Mouse (Mus musculus): ENCODE results near the gene Crebrf. TPM values are rescaled to one million over a fixed set of nuclear protein-coding genes. Genes with fewer than 3 reads are reported as not detected.

Gene Crebrf
- total and polyA plus RNA-seq, 3 experiments = 5.8 to 8.1 (median 6.8) TPM

- H3K9ac ChIP-seq (ENCODE audit: insufficient read depth, low read depth) = peak overlapping the region; percentile 39; the same call in 1 of the 2 replicates
- peak overlapping the region; percentile 95 for H3K4me2 ChIP-seq (ENCODE audit: insufficient read depth, low read depth, poor library complexity, severe bottlenecking)
- dilution Hi-C loops (cut with MboI; ENCODE audit: extremely low pct_ligation_motif_present, extremely low pct_unique_long_range_greater_than_20kb, low sequenced_read_pairs) = no loop called here
- H3K36me3 ChIP-seq (replicated peaks in 1 of 2; ENCODE audit: control insufficient read depth in 1 of 2, insufficient read depth in 1 of 2, low read length in 1 of 2) = peaks cover 0 to 8% of the 10 kb centered on the region in 2 experiments
- H3K4me1 ChIP-seq (ENCODE audit: control insufficient read depth in 1 of 2, insufficient read depth in 2 of 2) = peaks cover 3 to 36% of the 10 kb centered on the region in 2 experiments; a peak in 3 of 4 replicates
- peaks cover 15% of the 10 kb centered on the region; the same call in 1 of the 2 replicates for H3K79me2 ChIP-seq (replicated peaks; ENCODE audit: control insufficient read depth, extremely low read depth, insufficient read depth, poor library complexity, severe bottlenecking)
- no peak overlapping the region for H3K4me3 ChIP-seq (replicated peaks in 1 of 3; ENCODE audit: low read depth in 2 of 3, low read length in 2 of 3, poor library complexity in 1 of 3)
- peak overlapping the region; percentile 69 for H3K27ac ChIP-seq (ENCODE audit: insufficient read depth, low read depth)
- TF ChIP-seq HCFC1 (IDR thresholded peaks at IDR 0.05; ENCODE audit: low read depth, low read length) = no peak
- TF ChIP-seq SIN3A (IDR thresholded peaks at IDR 0.05; ENCODE audit: low read length) = no peak
- TF ChIP-seq SMC3 (IDR thresholded peaks at IDR 0.05; ENCODE audit: low read depth, low read length) = no peak; the same call in 1 of the 2 replicates
- TF ChIP-seq MEF2A (IDR thresholded peaks at IDR 0.05; ENCODE audit: borderline replicate concordance, low read depth, low read length) = peak; percentile 92; the same call in 1 of the 2 replicates
- no peak for TF ChIP-seq GABPA (IDR thresholded peaks at IDR 0.05; ENCODE audit: insufficient replicate concordance, low read depth, low read length)
- 0 out of 2 replicates have a peak, but pooled peaks have one; percentile 32 for TF ChIP-seq MYC (IDR thresholded peaks at IDR 0.05; ENCODE audit: low read depth, low read length)
- TF ChIP-seq IRF4 (IDR thresholded peaks at IDR 0.05; ENCODE audit: low read depth, low read length) = peak; percentile 82
- TF ChIP-seq ZNF384 (IDR thresholded peaks at IDR 0.05; ENCODE audit: low read depth, low read length) = peak; percentile 49; the same call in 1 of the 2 replicates
- TF ChIP-seq MAX (IDR thresholded peaks at IDR 0.05; ENCODE audit: low read length) = no peak
- no peak for TF ChIP-seq USF2 (conservative IDR thresholded peaks at IDR 0.05; ENCODE audit: low read depth, low read length)
- TF ChIP-seq PAX5 (IDR thresholded peaks at IDR 0.05; ENCODE audit: low read length) = no peak
- TF ChIP-seq ELF1 (IDR thresholded peaks at IDR 0.05; ENCODE audit: low read depth, low read length) = no peak
- no peak for TF ChIP-seq NRF1 (IDR thresholded peaks at IDR 0.05; ENCODE audit: low read depth, low read length)
- TF ChIP-seq EP300 (IDR thresholded peaks at IDR 0.05; ENCODE audit: low read length) = peak; percentile 78
- TF ChIP-seq E2F4 (IDR thresholded peaks at IDR 0.05; ENCODE audit: insufficient replicate concordance, low read depth, low read length) = no peak
- TF ChIP-seq CTCF (conservative IDR thresholded peaks at IDR 0.05 in 1 of 2, IDR thresholded peaks at IDR 0.05 in 1 of 2; ENCODE audit: low read depth in 2 of 2, low read length in 2 of 2) = no peak
- TF ChIP-seq KAT2A (IDR thresholded peaks at IDR 0.05; ENCODE audit: insufficient replicate concordance, low read length) = no peak
- TF ChIP-seq ZKSCAN1 (IDR thresholded peaks at IDR 0.05; ENCODE audit: borderline replicate concordance, low read depth, low read length) = no peak
- peak; percentile 37; the same call in 1 of the 2 replicates for TF ChIP-seq ETS1 (conservative IDR thresholded peaks at IDR 0.05; ENCODE audit: low read depth, low read length)
- TF ChIP-seq BHLHE40 (IDR thresholded peaks at IDR 0.05; ENCODE audit: low read depth, low read length) = peak; percentile 43; the same call in 1 of the 2 replicates
- peak; percentile 45 for TF ChIP-seq JUND (conservative IDR thresholded peaks at IDR 0.05; ENCODE audit: low read depth, low read length)
- TF ChIP-seq CHD2 (IDR thresholded peaks at IDR 0.05; ENCODE audit: low read length) = no peak
- no peak for TF ChIP-seq ZMIZ1 (IDR thresholded peaks at IDR 0.05; ENCODE audit: low read depth, low read length)
- no peak for TF ChIP-seq ZC3H11A (IDR thresholded peaks at IDR 0.05; ENCODE audit: low read depth, low read length)
- peak; percentile 41; the same call in 1 of the 2 replicates for TF ChIP-seq TCF12 (IDR thresholded peaks at IDR 0.05; ENCODE audit: low read depth, low read length)
- no peak for TF ChIP-seq POLR2AphosphoS2 (IDR thresholded peaks at IDR 0.05; ENCODE audit: low read depth, low read length)
- no peak for TF ChIP-seq MAZ (IDR thresholded peaks at IDR 0.05; ENCODE audit: low read depth, low read length)
- 0 out of 2 replicates have a peak, but pooled peaks have one; percentile 52 for TF ChIP-seq MAFK (IDR thresholded peaks at IDR 0.05; ENCODE audit: insufficient replicate concordance, low read length)
- no peak; the same call in 1 of the 2 replicates for TF ChIP-seq RAD21 (IDR thresholded peaks at IDR 0.05; ENCODE audit: low read depth, low read length)
- TF ChIP-seq POLR2A (IDR thresholded peaks at IDR 0.05; ENCODE audit: low read depth, low read length) = no peak
- no peak for TF ChIP-seq TBP (conservative IDR thresholded peaks at IDR 0.05; ENCODE audit: low read depth, low read length)
- no peak for TF ChIP-seq USF1 (IDR thresholded peaks at IDR 0.05; ENCODE audit: low read depth, low read length)
- TF ChIP-seq UBTF (IDR thresholded peaks at IDR 0.05; ENCODE audit: low read depth, low read length) = no peak
- TF ChIP-seq JUN (IDR thresholded peaks at IDR 0.05; ENCODE audit: insufficient read depth, low read depth, low read length) = peak; percentile 33; the same call in 1 of the 2 replicates
- no peak for TF ChIP-seq NELFE (IDR thresholded peaks at IDR 0.05; ENCODE audit: low read depth, low read length)
- TF ChIP-seq MXI1 (IDR thresholded peaks at IDR 0.05; ENCODE audit: low read depth, low read length) = no peak
- TF ChIP-seq RCOR1 (conservative IDR thresholded peaks at IDR 0.05; ENCODE audit: low read depth, low read length) = 0 out of 2 replicates have a peak, but pooled peaks have one; percentile 35
- no peak for TF ChIP-seq CHD1 (IDR thresholded peaks at IDR 0.05; ENCODE audit: low read depth, low read length)
- H3K27me3 ChIP-seq (replicated peaks) = no peaks in the 10 kb centered on the region
- H3K9me3 ChIP-seq (replicated peaks; ENCODE audit: low read length) = no peaks in the 10 kb centered on the region
- DNase-seq (ENCODE audit: extremely low read depth) = peak; percentile 29
- in situ Hi-C loops (cut with MboI; ENCODE audit: low pct_ligation_motif_present, low pct_unique_long_range_greater_than_20kb, low sequenced_read_pairs) = no loop called here
Measured at GRCm38 (mm10) chr17:26752297-26752696, 36.8 kb downstream of the Crebrf start.

Data from CH12.LX (cell line).